In the genomic region with DNA sequence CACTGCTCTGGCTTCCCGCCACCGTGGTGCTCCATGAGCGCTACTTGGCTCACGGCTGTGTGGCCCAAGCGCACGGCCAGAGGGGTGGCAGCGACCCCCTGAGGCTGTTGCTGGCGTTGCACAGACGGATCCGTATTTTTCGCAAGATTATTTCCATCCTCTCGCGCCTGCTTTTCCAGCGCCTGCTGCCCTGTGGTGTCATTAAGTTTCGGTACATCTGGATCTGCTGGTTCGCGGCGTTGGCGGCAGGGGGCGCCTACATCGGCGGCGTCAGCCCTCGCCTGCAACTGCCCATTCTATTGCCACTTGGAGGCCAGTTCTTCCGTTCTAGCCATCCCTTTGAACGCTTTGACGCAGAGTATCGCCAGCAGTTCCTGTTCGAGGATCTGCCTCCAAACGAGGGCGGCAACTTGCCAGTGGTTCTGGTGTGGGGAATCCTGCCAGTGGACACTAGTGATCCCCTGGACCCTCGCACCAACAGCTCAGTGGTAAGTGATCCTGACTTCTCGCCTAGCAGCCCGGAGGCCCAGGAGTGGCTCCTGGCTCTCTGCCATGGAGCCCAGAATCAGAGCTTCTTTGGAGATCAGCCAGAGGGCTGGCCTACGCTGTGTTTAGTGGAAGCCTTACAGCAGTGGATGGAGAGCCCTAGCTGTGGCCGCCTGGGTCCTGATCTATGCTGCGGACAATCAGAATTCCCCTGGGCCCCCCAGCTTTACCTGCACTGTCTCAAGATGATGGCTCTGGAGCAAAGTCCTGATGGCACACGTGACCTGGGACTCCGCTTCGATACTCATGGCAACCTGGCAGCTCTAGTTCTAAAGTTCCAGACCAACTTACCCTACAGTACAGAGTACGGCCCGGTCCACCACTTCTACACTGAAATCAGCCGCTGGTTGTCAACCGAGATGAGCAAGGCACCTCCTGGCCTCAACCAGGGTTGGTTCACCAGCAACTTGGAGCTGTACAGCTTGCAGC, we compare ENCODE assay signal across 8 mouse cellular contexts. TPM values are rescaled to one million over a fixed set of nuclear protein-coding genes. Genes with fewer than 3 reads are reported as not detected.
DNase-seq lines count a peak whose midpoint lies in the region; ATAC-seq lines count a peak whose summit lies in the region.

No protein-coding gene starts in this region.

- H3K36me3 ChIP-seq in hindbrain, embryonic 14.5 days (replicated peaks; ENCODE audit: control insufficient read depth, insufficient read depth), result peaks cover 71% of the 10 kb centered on the region
- no peaks in the 10 kb centered on the region for H3K36me3 ChIP-seq in megakaryocyte, embryonic 14.5 days (replicated peaks; ENCODE audit: low read length)

- ATAC-seq in hindbrain, embryonic 14.5 days (ENCODE audit: low FRiP score), result peak; percentile 56; the same call in 1 of the 2 replicates

- no peak overlapping the region for H3K27ac ChIP-seq in hindbrain, embryonic 14.5 days

- no peaks in the 10 kb centered on the region for H3K9me3 ChIP-seq in hindbrain, embryonic 14.5 days (ENCODE audit: control insufficient read depth, low read length)
- H3K9me3 ChIP-seq in megakaryocyte, embryonic 14.5 days, result 0 out of 2 replicates have a peak, but pooled peaks cover 5% of the 10 kb centered on the region

- WGBS in hindbrain, embryonic 14.5 days, result 25% methylated on average over 44 of the region's 44 CpGs

- H3K4me3 ChIP-seq in hindbrain, embryonic 14.5 days (replicated peaks; ENCODE audit: low read length), result no peak overlapping the region
- peak overlapping the region; percentile 79 for H3K4me3 ChIP-seq in megakaryocyte, embryonic 14.5 days (replicated peaks)

- DNase-seq in layer of hippocampus, adult 11-12 months (ENCODE audit: low spot score), result peak; percentile 65
- no peak for DNase-seq in layer of hippocampus, adult 9-10 months (ENCODE audit: low spot score)
- DNase-seq in cerebellum, postnatal 36 days, result peak; percentile 81 to 88
- peak; percentile 64 for DNase-seq in gastrocnemius, adult 18-20 months (ENCODE audit: low spot score)
- peak; percentile 57 for DNase-seq in hindbrain, embryonic 14.5 days (ENCODE audit: low spot score)
- DNase-seq in left cerebral cortex, postnatal 14 days (ENCODE audit: low spot score in 2 of 2), result peak; percentile 66 to 87
- peak; percentile 48 for DNase-seq in right cerebral cortex, postnatal 25 days

- intact Hi-C loops in left cerebral cortex, postnatal 14 days (cut with DNase I), result no loop called here

- peak overlapping the region; percentile 26 for H3K4me2 ChIP-seq in hindbrain, embryonic 14.5 days (replicated peaks)

- H3K4me1 ChIP-seq in hindbrain, embryonic 14.5 days (replicated peaks; ENCODE audit: control insufficient read depth, insufficient read depth, low read length), result no peaks in the 10 kb centered on the region
- H3K4me1 ChIP-seq in megakaryocyte, embryonic 14.5 days, result peaks cover 17% of the 10 kb centered on the region

- H3K27me3 ChIP-seq in hindbrain, embryonic 14.5 days (ENCODE audit: control insufficient read depth, insufficient read depth, low read length), result no peaks in the 10 kb centered on the region
- H3K27me3 ChIP-seq in megakaryocyte, embryonic 14.5 days (replicated peaks), result peaks cover 91% of the 10 kb centered on the region

- H3K9ac ChIP-seq in hindbrain, embryonic 14.5 days, result no peak overlapping the region

RNA-seq across cellular contexts. Expression of a gene that starts 11.3 kb away (rescaled TPM):
- under 1 TPM in 1 of 2 experiments, not detected in 1; 0.02 TPM for total RNA-seq in gastrocnemius, adult 18-20 months (2021)
- 65.8 and 79.2 TPM in 2 replicates for polyA plus RNA-seq in hindbrain, embryonic 14.5 days (2014; fragmentation: Nextera tagmentation; extraction: Ambion mirVana)
- total RNA-seq in left cerebral cortex, postnatal 14 days (2021), result 100 to 1,000 TPM; 196 to 205 TPM
- polyA plus RNA-seq in megakaryocyte, embryonic 14.5 days (2012; ENCODE audit: insufficient read depth, low replicate concordance), result 0.06 TPM in 1 of 2 replicates, not detected in the other

RNA-seq across cellular contexts. Expression of a gene that starts 18.3 kb away (rescaled TPM):
- not detected for total RNA-seq in gastrocnemius, adult 18-20 months (2021)
- not detected in 2 replicates for polyA plus RNA-seq in hindbrain, embryonic 14.5 days (2014; fragmentation: Nextera tagmentation; extraction: Ambion mirVana)
- total RNA-seq in left cerebral cortex, postnatal 14 days (2021), result not detected
- 17.2 and 54.9 TPM in 2 replicates for polyA plus RNA-seq in megakaryocyte, embryonic 14.5 days (2012; ENCODE audit: insufficient read depth, low replicate concordance)

RNA-seq across cellular contexts. Expression of a gene that starts 23.0 kb away (rescaled TPM):
- under 1 TPM; 0.07 to 0.55 TPM for total RNA-seq in gastrocnemius, adult 18-20 months (2021)
- 16.1 and 25.1 TPM in 2 replicates for polyA plus RNA-seq in hindbrain, embryonic 14.5 days (2014; fragmentation: Nextera tagmentation; extraction: Ambion mirVana)
- 1 to 10 TPM; 2.5 to 2.6 TPM for total RNA-seq in left cerebral cortex, postnatal 14 days (2021)
- polyA plus RNA-seq in megakaryocyte, embryonic 14.5 days (2012; ENCODE audit: insufficient read depth, low replicate concordance), result 48.4 and 154 TPM in 2 replicates

RNA-seq across cellular contexts. Expression of a gene that starts 28.4 kb away (rescaled TPM):
- 10 to 100 TPM; 14.4 to 16.6 TPM for total RNA-seq in gastrocnemius, adult 18-20 months (2021)
- polyA plus RNA-seq in hindbrain, embryonic 14.5 days (2014; fragmentation: Nextera tagmentation; extraction: Ambion mirVana), result 0.48 and 0.87 TPM in 2 replicates
- total RNA-seq in left cerebral cortex, postnatal 14 days (2021), result 1 to 10 TPM; 3.1 to 3.3 TPM
- polyA plus RNA-seq in megakaryocyte, embryonic 14.5 days (2012; ENCODE audit: insufficient read depth, low replicate concordance), result 0.57 TPM in 1 of 2 replicates, not detected in the other

RNA-seq across cellular contexts. Expression of a gene that starts 45.3 kb away (rescaled TPM):
- total RNA-seq in gastrocnemius, adult 18-20 months (2021), result 1 to 10 TPM; 5.3 TPM
- 29.5 and 30.6 TPM in 2 replicates for polyA plus RNA-seq in hindbrain, embryonic 14.5 days (2014; fragmentation: Nextera tagmentation; extraction: Ambion mirVana)
- total RNA-seq in left cerebral cortex, postnatal 14 days (2021), result 10 to 100 TPM; 30.8 to 33.4 TPM
- 374 and 820 TPM in 2 replicates for polyA plus RNA-seq in megakaryocyte, embryonic 14.5 days (2012; ENCODE audit: insufficient read depth, low replicate concordance)

Comparison
In these comparisons a context has a peak if more than half of its experiments do, and no peak if none do; other contexts are left out.
1. RNA of a gene that starts 11.3 kb away (total RNA-seq): 196 to 205 TPM in left cerebral cortex, postnatal 14 days; 0.02 TPM in gastrocnemius, adult 18-20 months; every median in the first group is over 100 times any median in the second.